Mouse (Mus musculus) heart, postnatal 25 days (tissue): ENCODE measurements around the gene Gm42878. TPM values are rescaled to one million over a fixed set of nuclear protein-coding genes. Genes with fewer than 3 reads are reported as not detected.
A peak's percentile ranks its signal among the peaks of the same experiment; 100 is the strongest.

Experiments used
- DNase-seq: peaks from one replicate; pipeline ENCODE4 v3.0.0; 2022; ENCODE audit warnings: low spot score
- intact Hi-C: fragments of 180-260 bp; cut with DNase I; formaldehyde crosslinking; loops from one replicate; pipeline ENCODE4 v1.15.1; 2025
- total RNA-seq, 2 experiments: library from RNA; stranded (reverse); gene quantifications; 2 replicates each; pipeline ENCODE4 v1.2.3; 2021

Gene Gm42878
- total RNA-seq, result not detected

DNA sequence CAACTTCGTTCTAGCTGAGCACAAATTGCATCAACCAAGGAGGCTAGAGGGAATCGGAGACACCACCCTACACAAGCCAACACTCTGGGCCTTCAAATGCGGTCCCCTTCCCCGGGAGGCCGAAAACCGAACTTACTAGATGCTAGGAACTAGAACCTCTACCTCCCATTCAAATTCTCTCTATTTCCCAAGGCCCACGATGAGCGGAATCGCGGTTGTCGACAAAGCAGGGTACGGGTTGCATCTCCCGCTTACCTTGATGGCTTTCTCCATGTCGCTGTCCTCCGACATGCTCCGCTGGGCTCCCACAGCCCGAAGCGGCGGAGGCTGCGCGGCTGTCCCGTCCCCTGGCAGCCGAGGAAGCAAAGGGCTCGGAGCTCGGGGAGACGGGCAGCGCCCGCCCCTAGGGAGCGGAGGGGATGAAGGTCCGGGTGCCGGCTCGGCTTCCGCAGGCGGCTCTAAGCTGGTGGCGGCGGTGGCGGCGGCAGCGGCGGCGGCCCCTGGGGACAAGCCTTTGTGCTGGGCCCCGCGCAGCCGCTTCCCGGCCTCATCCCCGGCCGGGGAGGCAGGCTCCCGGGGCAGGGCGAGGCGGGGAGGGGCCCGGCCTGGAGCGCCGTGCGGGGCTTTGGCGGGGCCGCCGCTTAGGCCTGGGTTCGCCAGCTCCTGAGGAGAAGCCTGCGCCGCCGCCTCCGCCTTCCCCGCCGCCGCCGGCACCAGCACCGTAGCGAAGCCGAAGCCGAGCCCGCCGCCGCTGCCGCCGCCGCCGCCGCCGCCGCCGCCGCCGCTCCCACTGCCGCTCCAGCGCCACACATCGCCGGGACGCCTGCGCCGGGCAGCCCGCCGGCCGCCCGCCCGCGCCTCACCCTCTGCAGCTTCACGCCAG is at the start of gene Gm42878, which contains the start of gene Adam1a:
TSS of gene Gm42878 (minus strand) at position 573 of the 883 bp plus-strand sequence.
TSS of gene Adam1a (minus strand) at position 573 of the 883 bp plus-strand sequence.
- intact Hi-C loops, result loop anchor here (5.0 kb wide), 1 partner anchor 57 kb away; no protein-coding TSS in a partner anchor
- peak; percentile 6 for DNase-seq

DNA sequence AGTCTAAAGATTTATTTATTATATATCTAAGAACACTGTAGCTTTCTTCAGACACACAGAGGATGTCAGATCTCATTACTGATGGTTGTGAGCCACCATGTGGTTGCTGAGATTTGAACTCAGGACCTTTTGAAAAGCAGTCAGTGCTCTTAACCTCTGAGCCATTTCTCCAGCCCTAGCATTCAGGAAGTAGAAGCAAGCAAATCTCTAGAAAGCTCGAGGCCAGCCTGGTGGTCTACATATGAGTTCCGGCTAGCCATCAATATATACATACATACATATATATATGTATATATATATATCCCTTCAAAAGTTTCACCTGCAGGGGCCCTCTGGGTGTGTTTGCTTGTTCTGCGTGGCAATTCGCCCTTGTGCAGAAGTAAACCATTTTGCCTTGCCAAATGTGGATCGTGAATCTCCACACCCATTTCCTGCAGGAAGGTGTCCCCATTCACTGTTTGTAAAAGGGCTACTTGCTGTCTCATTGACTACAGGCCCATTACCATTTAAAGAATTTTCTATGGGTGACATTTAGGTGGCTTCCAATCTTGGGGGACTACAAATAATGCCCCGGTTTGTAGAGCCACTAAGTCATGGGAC is 49.5 kb upstream of the Gm42878 start:
- intact Hi-C loops, result no loop called here
- DNase-seq, result no peak

DNA sequence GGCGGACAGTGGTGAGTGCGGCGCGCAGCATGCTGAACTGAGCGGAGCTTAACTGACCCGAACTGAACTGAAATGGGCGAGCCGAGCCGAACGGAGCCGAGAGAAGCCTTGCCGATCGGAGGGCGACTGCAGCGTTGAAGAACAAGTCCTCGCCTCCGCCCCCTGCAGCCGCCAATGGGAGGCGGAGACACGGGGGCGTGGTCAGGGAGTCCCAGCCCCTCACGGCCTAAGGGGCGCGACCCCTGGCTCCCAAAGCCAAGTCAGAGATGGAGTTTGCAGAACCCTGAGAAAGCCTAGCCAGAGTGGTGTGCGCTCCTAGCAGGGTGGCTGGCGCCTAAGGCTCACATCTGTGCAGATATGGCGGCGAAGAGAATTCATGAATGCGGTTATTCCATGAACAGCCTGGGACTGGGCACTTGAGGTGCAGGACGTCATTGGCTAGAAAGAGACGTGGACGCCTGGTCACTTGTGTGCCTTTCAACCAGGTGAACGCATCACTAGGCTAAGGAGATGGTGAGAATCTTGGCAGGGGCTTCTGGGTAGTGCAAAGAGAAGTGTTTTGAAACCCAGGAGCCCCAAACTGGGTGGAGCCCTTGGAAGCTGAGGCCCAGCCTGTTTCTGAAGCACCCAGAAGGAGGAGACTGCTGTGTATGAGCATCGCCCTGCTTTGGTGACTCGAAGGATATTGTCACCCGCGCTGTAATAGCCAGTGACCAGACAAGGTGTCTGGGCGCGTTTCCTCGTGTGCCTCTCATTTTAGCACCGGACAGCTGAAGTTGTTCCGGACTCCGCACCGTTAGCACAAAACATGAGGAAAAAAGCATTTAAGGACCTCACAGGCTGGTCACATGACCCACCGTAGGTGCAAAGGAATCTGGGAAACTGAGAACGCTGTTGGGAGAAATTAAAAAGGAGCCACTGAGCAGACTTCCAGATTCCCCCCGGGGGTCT is 48.4 kb upstream of the Gm42878 start, which contains the start of gene Aldh2:
TSS of gene Aldh2 (minus strand) at position 374 of the 951 bp plus-strand sequence.
- intact Hi-C loops, result no loop called here
- DNase-seq, result peak; percentile 85

DNA sequence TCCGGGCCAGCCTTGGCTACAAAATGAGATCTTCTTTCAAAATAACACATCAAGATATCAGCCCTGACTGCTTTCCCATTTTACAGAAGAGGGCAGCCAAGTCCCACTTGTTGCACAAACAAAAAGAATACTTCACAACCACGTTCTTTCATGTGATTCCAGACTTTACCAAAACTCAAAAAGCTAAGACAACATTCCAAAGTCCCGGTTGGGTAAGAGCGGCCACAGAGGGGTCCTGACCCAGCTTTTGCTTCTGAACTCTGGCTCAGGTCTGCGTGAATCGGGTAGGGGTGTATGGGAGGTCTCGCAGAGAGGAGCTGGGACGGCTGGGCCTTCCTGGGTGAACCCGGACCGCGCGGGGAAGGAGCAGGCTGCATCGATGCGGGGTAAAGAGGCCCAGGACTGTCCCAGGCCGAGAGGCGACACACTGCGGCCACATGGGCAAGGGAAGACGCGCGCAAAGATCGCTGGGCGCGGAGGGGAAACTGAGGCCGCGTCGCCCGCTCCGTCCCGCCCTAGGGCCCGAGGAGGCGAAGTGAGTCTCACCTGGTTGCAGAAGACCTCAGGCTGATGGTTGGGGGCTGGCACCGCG is 47.6 kb upstream of the Gm42878 start:
- DNase-seq, result peak; percentile 13
- intact Hi-C loops, result no loop called here

DNA sequence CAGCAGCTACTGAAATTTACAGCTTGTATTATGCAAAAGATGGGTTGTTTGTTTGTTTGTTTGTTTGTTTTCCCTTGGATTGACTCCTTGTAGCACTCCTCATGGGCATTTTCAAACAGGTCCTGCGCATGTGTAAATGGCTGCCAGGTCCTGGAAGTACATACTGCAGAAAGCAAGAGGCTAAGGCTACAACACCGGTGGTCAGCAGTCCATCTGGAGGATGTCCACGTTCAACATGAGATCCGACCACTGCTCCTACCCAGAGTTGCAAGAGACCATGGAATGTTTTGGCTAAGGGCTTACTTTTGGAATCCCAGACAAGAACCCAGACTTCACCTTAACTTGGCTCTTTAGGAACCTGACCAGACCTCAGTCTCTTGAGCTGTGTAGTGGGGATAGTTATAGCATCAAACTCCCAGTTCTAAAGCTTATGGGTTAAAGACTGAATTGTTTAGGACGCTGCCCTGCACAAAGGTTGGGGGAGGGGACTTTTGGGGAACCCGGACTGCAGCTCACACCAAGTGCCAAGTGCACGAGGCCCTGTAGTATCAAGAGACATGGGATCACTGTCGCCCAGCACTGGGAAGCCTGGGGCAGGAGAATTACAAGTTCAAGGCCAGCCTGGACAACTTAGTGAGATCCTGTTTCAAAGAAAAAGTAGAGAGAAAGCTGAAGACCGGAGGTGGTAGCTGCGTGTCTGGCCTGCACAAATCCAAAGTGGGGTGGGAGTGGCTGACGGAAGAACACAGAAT is 47.0 kb upstream of the Gm42878 start:
- no peak for DNase-seq
- intact Hi-C loops, result no loop called here

DNA sequence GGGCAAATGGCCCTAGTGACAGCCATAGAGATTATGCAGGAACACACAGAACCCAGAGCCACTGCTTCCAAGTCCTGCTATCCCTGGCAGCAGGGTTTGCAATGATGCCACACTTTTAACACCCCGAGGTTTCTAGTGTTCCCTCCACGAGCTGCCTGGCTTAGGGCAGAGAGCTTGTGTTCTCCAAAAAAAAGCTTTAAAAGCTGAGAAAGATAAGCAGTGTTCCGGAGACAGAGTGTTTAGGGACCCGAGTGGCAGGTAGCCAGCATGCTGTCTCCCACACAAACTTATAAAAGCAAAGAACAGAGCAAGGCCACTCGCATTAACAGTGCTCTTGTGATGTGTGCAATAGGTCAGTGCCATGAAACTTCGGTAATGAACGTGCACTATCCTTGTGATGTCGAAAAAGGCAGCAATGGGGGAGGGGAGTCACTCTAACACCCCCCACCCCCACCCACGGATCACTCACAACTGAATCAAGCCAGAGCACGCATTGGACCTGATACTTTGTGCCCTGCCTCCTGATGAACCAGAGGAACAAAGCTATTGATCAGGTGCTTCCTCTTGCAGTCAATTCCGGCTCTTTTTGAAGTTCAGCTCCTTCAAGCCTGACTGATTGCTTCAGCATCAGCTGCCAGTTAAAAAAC is 46.3 kb upstream of the Gm42878 start:
- intact Hi-C loops, result no loop called here
- DNase-seq, result peak; percentile 9

DNA sequence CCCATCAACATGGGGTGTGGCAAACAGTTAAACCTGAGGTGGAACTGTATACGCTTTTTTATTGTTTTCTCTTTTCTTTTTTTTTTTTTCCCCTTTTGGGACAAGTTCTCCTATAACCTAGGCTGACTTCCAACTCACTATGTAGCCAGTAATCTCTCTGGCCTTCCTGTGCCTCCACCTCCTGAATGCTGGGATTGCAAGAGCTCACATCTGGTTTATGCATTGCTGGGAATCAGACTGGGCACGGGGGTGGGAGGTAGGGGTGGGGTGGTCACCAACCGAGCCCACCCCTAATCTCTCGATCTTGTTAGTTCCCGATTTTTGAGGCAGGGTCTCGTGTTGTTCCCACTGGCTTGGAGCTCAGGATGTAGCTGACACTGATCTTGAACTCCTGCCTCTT is 44.6 kb upstream of the Gm42878 start:
- intact Hi-C loops, result no loop called here
- no peak for DNase-seq

DNA sequence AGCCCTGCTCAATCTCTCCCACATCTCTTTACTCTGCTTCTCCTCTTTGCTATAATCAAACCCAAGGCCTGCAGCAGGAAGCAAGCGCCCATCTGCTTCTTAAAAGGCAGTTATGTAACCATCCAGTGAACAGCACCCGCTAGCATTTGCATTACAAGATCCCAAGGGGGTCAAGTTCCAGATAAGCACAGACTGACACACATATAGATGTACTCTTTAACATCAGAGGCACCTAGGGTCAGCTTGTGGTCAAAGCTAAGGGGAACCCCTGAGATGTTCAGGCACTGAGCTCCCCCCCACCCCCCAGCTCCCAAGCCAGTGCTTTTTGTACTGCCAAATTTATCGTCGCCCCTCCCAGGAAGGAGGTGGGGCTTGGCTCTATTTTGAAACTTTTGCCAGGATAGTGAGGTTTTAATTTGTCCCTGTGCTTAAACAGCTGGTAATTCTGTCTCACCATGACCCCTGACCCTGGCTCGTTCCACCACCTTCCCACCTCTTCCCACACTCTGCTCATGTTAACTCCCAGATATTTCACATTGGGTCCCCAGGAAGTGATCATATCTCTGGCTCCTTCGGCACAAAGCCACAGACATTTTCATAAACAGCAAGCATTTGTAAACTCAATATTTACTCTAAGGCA is 41.2 kb upstream of the Gm42878 start:
- intact Hi-C loops, result no loop called here
- DNase-seq, result peak; percentile 64

DNA sequence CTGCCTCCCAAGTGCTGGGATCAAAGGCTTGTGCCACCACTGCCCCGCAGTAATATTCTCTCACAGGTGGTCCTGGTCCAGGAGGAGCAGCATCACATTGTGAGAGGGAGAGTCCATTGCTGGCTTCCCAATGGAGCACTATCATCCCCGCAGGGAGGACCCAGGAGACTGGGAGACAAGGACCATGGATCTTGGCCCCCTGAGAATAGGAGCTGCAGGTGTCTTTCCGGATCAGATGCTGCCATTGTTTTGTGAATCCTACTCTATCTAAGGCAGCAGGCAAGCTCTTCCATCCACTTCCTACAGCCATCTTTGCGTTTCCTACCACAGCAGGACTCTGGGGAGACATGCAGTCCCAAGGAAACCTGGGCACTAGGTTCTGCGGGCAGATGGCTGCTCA is 40.4 kb upstream of the Gm42878 start:
- DNase-seq, result no peak
- intact Hi-C loops, result loop anchor here (2.0 kb wide), 1 partner anchor 17 kb away; no protein-coding TSS in a partner anchor

DNA sequence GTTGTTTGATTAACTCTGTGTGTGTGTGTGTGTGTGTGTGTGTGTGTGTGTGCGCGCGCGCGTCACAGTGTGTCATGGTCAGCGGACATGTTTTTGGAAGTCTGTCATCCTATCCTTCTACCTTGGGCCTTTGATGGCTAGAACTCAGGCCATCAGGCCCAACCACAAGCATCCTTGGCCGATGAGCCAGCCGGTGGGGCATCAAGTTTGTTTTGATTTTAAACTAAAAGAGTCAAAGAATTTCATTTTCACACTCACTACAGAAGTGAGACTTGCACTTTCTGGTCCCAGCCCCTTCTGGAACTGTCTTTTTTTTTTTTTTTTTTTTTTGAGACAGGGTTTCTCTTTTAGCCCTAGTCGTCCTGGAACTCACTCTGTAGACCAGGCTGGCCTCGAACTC is 39.7 kb upstream of the Gm42878 start:
- no peak for DNase-seq
- intact Hi-C loops, result loop anchor here (2.0 kb wide), 1 partner anchor 18 kb away; no protein-coding TSS in a partner anchor

DNA sequence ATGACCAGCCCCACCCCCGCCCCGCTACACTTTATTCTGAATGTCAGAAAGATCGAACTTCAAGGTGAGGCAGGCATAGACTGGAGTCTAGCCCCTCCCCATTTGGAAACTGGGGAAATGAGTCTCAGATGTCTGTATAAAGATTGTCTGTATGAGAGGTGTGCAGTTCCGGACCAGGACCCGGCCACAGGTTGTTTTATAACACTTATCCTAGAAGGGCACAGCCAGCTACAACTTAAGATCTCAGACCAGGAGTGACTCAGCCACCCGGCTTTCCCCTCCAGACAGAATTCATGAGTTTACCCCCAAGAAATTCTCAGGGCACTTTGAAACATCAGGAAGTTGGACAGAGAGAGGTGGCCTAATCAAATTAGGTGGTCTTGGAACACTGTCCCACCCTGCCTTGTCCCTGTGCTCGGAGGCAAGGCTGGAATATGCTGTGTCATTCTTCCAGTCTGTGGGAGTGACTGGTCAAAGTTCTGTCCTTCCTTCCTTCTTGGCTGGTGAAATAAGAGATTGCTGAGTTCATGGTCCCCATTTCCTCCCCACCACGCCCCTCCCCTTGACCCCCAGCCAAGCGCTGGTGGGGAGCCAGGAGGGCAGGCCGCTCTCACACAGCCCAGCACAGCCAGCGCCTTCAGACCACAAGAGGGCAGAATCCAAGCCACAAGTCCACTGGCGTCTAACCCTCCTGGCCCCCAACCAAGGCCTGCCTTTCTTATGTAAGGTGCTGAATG is 38.7 kb upstream of the Gm42878 start:
- intact Hi-C loops, result loop anchor here (2.0 kb wide), 1 partner anchor 19 kb away; no protein-coding TSS in a partner anchor

DNA sequence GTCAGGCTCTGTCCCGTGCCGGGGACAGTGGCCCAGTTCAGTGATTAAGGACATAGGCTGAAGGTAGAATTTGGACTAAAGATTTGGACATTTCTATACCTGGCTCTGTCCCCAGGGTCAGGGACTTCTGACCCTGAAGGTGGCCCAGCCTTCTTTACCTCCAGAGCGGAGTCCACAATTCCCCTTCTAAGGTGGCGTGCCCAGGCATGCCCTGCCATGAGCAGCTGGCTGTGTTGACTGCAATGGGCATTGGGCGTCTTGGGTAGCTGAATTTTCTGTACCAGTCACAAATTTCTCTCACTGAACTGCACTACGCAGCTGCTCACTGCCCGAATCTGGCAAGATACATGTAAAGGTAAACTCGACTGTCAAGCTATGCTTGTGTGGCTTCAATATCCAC is 36.7 kb upstream of the Gm42878 start:
- intact Hi-C loops, result no loop called here
- no peak for DNase-seq

More for the DNA sequence above, 38.7 kb upstream of the Gm42878 start:
- DNase-seq, result peak; percentile 97

DNA sequence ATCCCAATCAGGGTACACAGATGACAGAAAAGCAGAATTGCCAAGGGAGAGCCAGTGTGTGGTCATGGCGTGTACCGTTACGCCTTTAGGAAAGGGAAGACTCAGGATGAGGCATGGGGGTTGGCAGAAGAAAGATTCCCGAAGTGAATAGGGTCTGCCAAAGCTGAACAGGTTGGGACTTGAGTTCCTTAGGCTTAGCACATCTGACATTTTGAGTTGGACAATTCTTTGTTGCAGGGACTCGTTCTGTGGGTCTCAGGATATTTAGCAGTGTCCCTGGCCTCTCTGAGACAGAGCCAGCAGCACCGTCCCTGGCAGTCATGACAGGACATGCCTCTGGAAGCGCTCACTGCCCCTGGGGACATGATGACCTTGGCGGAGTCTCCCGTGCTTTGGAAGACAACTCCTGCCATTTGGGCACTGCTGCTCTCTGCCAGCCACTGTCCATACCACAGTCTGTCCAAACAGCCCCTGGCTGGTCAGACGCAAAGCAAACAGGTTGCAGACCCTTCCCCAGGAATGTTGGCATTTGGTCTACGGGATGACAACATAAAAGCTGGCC is 31.7 kb upstream of the Gm42878 start:
- no peak for DNase-seq
- intact Hi-C loops, result no loop called here

DNA sequence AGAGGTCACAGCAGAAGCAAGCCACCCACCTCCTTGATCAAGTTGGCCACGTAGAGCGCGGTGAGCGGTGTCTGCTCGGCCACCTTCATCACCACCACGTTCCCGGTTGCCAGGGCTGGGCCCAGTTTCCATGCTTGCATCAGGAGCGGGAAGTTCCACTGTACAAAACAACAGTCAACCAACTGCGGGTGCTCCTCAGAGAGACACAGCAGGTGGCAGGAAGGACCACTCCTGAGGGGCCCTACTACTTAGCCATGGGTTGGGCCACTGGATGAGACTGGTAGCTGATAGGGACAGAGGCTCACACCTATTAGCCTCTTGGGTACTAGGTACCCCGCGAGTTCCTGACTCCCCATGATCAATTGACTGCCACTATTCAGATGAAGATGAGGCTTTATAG is 30.6 kb upstream of the Gm42878 start:
- intact Hi-C loops, result no loop called here
- no peak for DNase-seq

DNA sequence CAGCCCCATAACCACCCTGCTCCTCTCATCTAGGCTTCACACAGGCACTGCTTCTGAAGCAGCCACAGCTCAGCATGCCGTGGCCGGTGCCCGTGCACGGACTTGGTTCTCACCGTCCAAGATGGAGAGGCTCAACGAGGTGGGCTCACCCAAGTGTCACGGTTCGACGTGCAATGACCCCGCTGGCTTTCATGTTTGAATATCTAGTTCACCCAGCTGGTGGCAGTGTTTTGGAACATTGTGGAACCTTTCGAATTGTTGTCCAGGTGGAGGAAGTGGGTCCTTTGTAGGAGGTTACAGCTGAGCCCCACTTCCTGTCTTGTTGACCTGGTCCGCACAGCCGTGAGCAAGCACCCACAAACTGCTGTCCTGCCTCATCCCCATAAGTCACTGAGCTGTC is 28.9 kb upstream of the Gm42878 start:
- intact Hi-C loops, result no loop called here

DNA sequence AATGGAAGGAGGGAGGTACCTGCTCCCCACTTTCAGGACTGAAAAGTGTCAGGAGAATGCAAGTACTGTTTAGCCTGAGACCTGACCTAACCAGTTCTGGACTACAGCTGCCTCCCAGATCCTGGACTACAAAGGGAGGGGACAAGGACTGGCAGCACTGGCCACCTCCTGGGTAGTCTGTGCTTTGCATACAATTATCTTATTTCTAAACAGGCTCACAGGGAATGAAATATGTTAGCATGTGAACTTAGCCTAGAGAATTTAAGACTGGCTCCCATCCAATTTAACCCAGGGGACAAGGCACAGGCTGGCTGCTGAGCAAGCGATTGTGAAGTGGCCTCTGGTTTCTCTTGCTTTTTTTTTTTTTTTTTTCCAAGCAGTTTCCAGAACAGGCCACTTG is 25.5 kb upstream of the Gm42878 start:
- no peak for DNase-seq
- intact Hi-C loops, result no loop called here

More for the DNA sequence above, 28.9 kb upstream of the Gm42878 start:
- no peak for DNase-seq

DNA sequence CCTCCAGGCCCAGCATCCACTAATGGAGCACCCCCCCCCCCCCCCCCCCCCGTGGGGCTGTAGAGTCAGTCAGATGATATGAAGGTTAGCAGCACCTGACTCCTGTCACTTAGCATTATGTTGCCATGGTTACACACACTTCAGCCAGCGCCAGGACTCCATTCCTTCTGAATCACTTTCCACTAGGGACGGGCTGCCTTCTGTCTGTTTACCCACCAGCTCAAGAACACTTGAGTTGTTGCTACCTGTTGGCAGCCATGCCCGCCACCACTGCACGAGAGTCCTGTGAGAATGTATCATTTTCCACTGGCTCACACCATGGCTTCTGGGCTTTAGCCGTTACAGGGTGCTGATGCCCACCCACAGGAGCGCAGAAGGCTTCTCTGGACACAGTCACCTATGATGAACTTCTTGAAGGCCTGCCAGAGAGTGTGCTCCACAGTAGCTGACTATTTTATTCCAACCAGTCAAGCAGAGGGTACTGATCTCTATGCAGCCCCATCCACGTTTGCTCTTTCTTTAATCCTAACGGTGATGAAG is 24.7 kb upstream of the Gm42878 start:
- intact Hi-C loops, result no loop called here

More for the DNA sequence above, 24.7 kb upstream of the Gm42878 start:
- no peak for DNase-seq
